Mouse (Mus musculus): ENCODE results near the gene Mrps18a.

GRCm38 (mm10) chr17:46123953-46124700 is 13.3 kb downstream of the Mrps18a start:
- TF ChIP-seq CTCF (IDR thresholded peaks at IDR 0.05; ENCODE audit: low read depth, low read length) (peak; percentile 40), POLR2A (IDR thresholded peaks at IDR 0.05; ENCODE audit: extremely low read depth, insufficient read depth, low read length) (no peak)
